Mouse (Mus musculus) liver, embryonic 14.5 days (tissue): ENCODE measurements around the gene Ano10.

Experiments used
- CTCF ChIP-seq: IDR thresholded peaks from 2 replicates; pipeline ENCODE4 v1.5.1; 2016; ENCODE audit warnings: antibody characterized with exemption, low read depth, control low read depth
- EP300 ChIP-seq: IDR thresholded peaks from 2 replicates; pipeline ENCODE4 v1.6.1; 2016; ENCODE audit warnings: antibody characterized with exemption, low read depth

GRCm38 (mm10) chr9:122198621-122199020, 95.6 kb downstream of the Ano10 start:
- TF ChIP-seq EP300 (no peak), CTCF (no peak)
